Mouse (Mus musculus): ENCODE measurements at regions not wholly inside any gene's neighbourhood (a gene's known extent, or its start where the extent isn't known, plus 50 kb on each side); places are given as distances from the start of the nearest gene placed in this dataset.
A peak's percentile ranks its signal among the peaks of the same experiment; 100 is the strongest.

- Histone ChIP-seq H3K4me3 (ENCODE audit: low read depth, low read length) (no peak overlapping the region), H3K4me1 (replicated peaks; ENCODE audit: control insufficient read depth, insufficient read depth, low read length) (no peaks in the 10 kb centered on the region), H3K9me3 (ENCODE audit: control insufficient read depth, low read length) (no peaks in the 10 kb centered on the region), H3K27ac (ENCODE audit: low read depth, low read length) (no peak overlapping the region), H3K27me3 (ENCODE audit: control insufficient read depth, insufficient read depth, low read length) (no peaks in the 10 kb centered on the region), H3K9ac (ENCODE audit: low read depth, low read length) (no peak overlapping the region), H3K36me3 (ENCODE audit: control insufficient read depth, insufficient read depth, low read length) (no peaks in the 10 kb centered on the region), H3K4me2 (replicated peaks; ENCODE audit: low read depth, low read length) (no peak overlapping the region)
- no peak for DNase-seq (ENCODE audit: low spot score)
- ATAC-seq (ENCODE audit: low FRiP score) = no peak
- WGBS = 85% methylated on average over 2 of the region's 2 CpGs
Observed at GRCm38 (mm10) chrX:19219301-19219700, 261.8 kb downstream of the Tex13c3 start.

GRCm38 (mm10) chrX:19206420-19206819 lies 274.7 kb downstream of the Tex13c3 start:
- Histone ChIP-seq H3K27me3 (ENCODE audit: control insufficient read depth, insufficient read depth, low read length) (no peaks in the 10 kb centered on the region), H3K4me3 (ENCODE audit: low read depth, low read length) (no peak overlapping the region), H3K4me1 (replicated peaks; ENCODE audit: control insufficient read depth, insufficient read depth, low read length) (no peaks in the 10 kb centered on the region), H3K36me3 (ENCODE audit: control insufficient read depth, insufficient read depth, low read length) (no peaks in the 10 kb centered on the region), H3K9ac (ENCODE audit: low read depth, low read length) (no peak overlapping the region), H3K4me2 (replicated peaks; ENCODE audit: low read depth, low read length) (no peak overlapping the region), H3K9me3 (ENCODE audit: control insufficient read depth, low read length) (no peaks in the 10 kb centered on the region), H3K27ac (ENCODE audit: low read depth, low read length) (no peak overlapping the region)
- WGBS = 63% methylated on average over 1 of the region's 1 CpGs
- ATAC-seq (ENCODE audit: low FRiP score) (no peak), DNase-seq (ENCODE audit: low spot score) (no peak)

GRCm38 (mm10) chrX:19202542-19202941 lies 278.6 kb downstream of the Tex13c3 start:
- Histone ChIP-seq H3K27me3 (ENCODE audit: control insufficient read depth, insufficient read depth, low read length) (no peaks in the 10 kb centered on the region), H3K4me3 (ENCODE audit: low read depth, low read length) (no peak overlapping the region), H3K36me3 (ENCODE audit: control insufficient read depth, insufficient read depth, low read length) (no peaks in the 10 kb centered on the region), H3K9me3 (ENCODE audit: control insufficient read depth, low read length) (no peaks in the 10 kb centered on the region), H3K4me2 (replicated peaks; ENCODE audit: low read depth, low read length) (no peak overlapping the region), H3K27ac (ENCODE audit: low read depth, low read length) (no peak overlapping the region), H3K9ac (ENCODE audit: low read depth, low read length) (no peak overlapping the region), H3K4me1 (replicated peaks; ENCODE audit: control insufficient read depth, insufficient read depth, low read length) (no peaks in the 10 kb centered on the region)
- DNase-seq (ENCODE audit: low spot score) = no peak
- no peak for ATAC-seq (ENCODE audit: low FRiP score)
- 81% methylated on average over 1 of the region's 1 CpGs for WGBS

GRCm38 (mm10) chrX:19201383-19201782 lies 279.7 kb downstream of the Tex13c3 start:
- Histone ChIP-seq H3K4me2 (replicated peaks; ENCODE audit: low read depth, low read length) (no peak overlapping the region), H3K9ac (ENCODE audit: low read depth, low read length) (no peak overlapping the region), H3K4me1 (replicated peaks; ENCODE audit: control insufficient read depth, insufficient read depth, low read length) (no peaks in the 10 kb centered on the region), H3K36me3 (ENCODE audit: control insufficient read depth, insufficient read depth, low read length) (no peaks in the 10 kb centered on the region), H3K27me3 (ENCODE audit: control insufficient read depth, insufficient read depth, low read length) (no peaks in the 10 kb centered on the region), H3K4me3 (ENCODE audit: low read depth, low read length) (no peak overlapping the region), H3K9me3 (ENCODE audit: control insufficient read depth, low read length) (no peaks in the 10 kb centered on the region), H3K27ac (ENCODE audit: low read depth, low read length) (no peak overlapping the region)
- WGBS = 88% methylated on average over 1 of the region's 1 CpGs
- DNase-seq (ENCODE audit: low spot score) = no peak
- ATAC-seq (ENCODE audit: low FRiP score) = no peak

GRCm38 (mm10) chrX:19199531-19199930 lies 281.6 kb downstream of the Tex13c3 start:
- no peak overlapping the region for H3K27ac ChIP-seq (ENCODE audit: low read depth, low read length)
- H3K27me3 ChIP-seq (ENCODE audit: control insufficient read depth, insufficient read depth, low read length) = no peaks in the 10 kb centered on the region
- WGBS = 92% methylated on average over 3 of the region's 3 CpGs
- H3K4me1 ChIP-seq (replicated peaks; ENCODE audit: control insufficient read depth, insufficient read depth, low read length) = no peaks in the 10 kb centered on the region
- ATAC-seq (ENCODE audit: low FRiP score) = no peak
- H3K9me3 ChIP-seq (ENCODE audit: control insufficient read depth, low read length) = no peaks in the 10 kb centered on the region
- no peak overlapping the region for H3K4me2 ChIP-seq (replicated peaks; ENCODE audit: low read depth, low read length)
- H3K36me3 ChIP-seq (ENCODE audit: control insufficient read depth, insufficient read depth, low read length) = no peaks in the 10 kb centered on the region
- H3K9ac ChIP-seq (ENCODE audit: low read depth, low read length) = no peak overlapping the region
- no peak overlapping the region for H3K4me3 ChIP-seq (ENCODE audit: low read depth, low read length)
- DNase-seq (ENCODE audit: low spot score) = no peak

- Histone ChIP-seq H3K27ac (ENCODE audit: low read depth, low read length) (no peak overlapping the region), H3K36me3 (ENCODE audit: control insufficient read depth, insufficient read depth, low read length) (no peaks in the 10 kb centered on the region), H3K9me3 (ENCODE audit: control insufficient read depth, low read length) (no peaks in the 10 kb centered on the region), H3K27me3 (ENCODE audit: control insufficient read depth, insufficient read depth, low read length) (no peaks in the 10 kb centered on the region), H3K4me1 (replicated peaks; ENCODE audit: control insufficient read depth, insufficient read depth, low read length) (no peaks in the 10 kb centered on the region), H3K4me2 (replicated peaks; ENCODE audit: low read depth, low read length) (no peak overlapping the region), H3K9ac (ENCODE audit: low read depth, low read length) (no peak overlapping the region), H3K4me3 (ENCODE audit: low read depth, low read length) (no peak overlapping the region)
- 86% methylated on average over 2 of the region's 2 CpGs for WGBS
- no peak for ATAC-seq (ENCODE audit: low FRiP score)
- no peak for DNase-seq (ENCODE audit: low spot score)
Observed at GRCm38 (mm10) chrX:19168983-19169382, 312.1 kb downstream of the Tex13c3 start.

- Histone ChIP-seq H3K36me3 (ENCODE audit: control insufficient read depth, insufficient read depth, low read length) (no peaks in the 10 kb centered on the region), H3K4me1 (replicated peaks; ENCODE audit: control insufficient read depth, insufficient read depth, low read length) (no peaks in the 10 kb centered on the region), H3K9ac (ENCODE audit: low read depth, low read length) (no peak overlapping the region), H3K9me3 (ENCODE audit: control insufficient read depth, low read length) (no peaks in the 10 kb centered on the region), H3K27ac (ENCODE audit: low read depth, low read length) (no peak overlapping the region), H3K4me3 (ENCODE audit: low read depth, low read length) (no peak overlapping the region), H3K27me3 (ENCODE audit: control insufficient read depth, insufficient read depth, low read length) (no peaks in the 10 kb centered on the region), H3K4me2 (replicated peaks; ENCODE audit: low read depth, low read length) (no peak overlapping the region)
- DNase-seq (ENCODE audit: low spot score) (no peak), ATAC-seq (ENCODE audit: low FRiP score) (no peak)
- WGBS = 86% methylated on average over 5 of the region's 5 CpGs
Observed at GRCm38 (mm10) chrX:19168546-19168945, 312.6 kb downstream of the Tex13c3 start.

GRCm38 (mm10) chrX:19168111-19168510 lies 313.0 kb downstream of the Tex13c3 start:
- no peak overlapping the region for H3K4me3 ChIP-seq (ENCODE audit: low read depth, low read length)
- H3K27ac ChIP-seq (ENCODE audit: low read depth, low read length) = no peak overlapping the region
- H3K4me2 ChIP-seq (replicated peaks; ENCODE audit: low read depth, low read length) = no peak overlapping the region
- H3K27me3 ChIP-seq (ENCODE audit: control insufficient read depth, insufficient read depth, low read length) = no peaks in the 10 kb centered on the region
- H3K9ac ChIP-seq (ENCODE audit: low read depth, low read length) = no peak overlapping the region
- H3K4me1 ChIP-seq (replicated peaks; ENCODE audit: control insufficient read depth, insufficient read depth, low read length) = no peaks in the 10 kb centered on the region
- WGBS = 85% methylated on average over 1 of the region's 1 CpGs
- no peak for DNase-seq (ENCODE audit: low spot score)
- no peak for ATAC-seq (ENCODE audit: low FRiP score)
- H3K9me3 ChIP-seq (ENCODE audit: control insufficient read depth, low read length) = no peaks in the 10 kb centered on the region
- no peaks in the 10 kb centered on the region for H3K36me3 ChIP-seq (ENCODE audit: control insufficient read depth, insufficient read depth, low read length)

- H3K4me2 ChIP-seq (replicated peaks; ENCODE audit: low read depth, low read length) = no peak overlapping the region
Observed at GRCm38 (mm10) chrX:19167121-19167853, 313.8 kb downstream of the Tex13c3 start.

More at GRCm38 (mm10) chrX:19167121-19167853, 313.8 kb downstream of the Tex13c3 start:
- Histone ChIP-seq H3K36me3 (ENCODE audit: control insufficient read depth, insufficient read depth, low read length) (no peaks in the 10 kb centered on the region), H3K27me3 (ENCODE audit: control insufficient read depth, insufficient read depth, low read length) (no peaks in the 10 kb centered on the region), H3K9me3 (ENCODE audit: control insufficient read depth, low read length) (no peaks in the 10 kb centered on the region), H3K4me1 (replicated peaks; ENCODE audit: control insufficient read depth, insufficient read depth, low read length) (no peaks in the 10 kb centered on the region), H3K9ac (ENCODE audit: low read depth, low read length) (no peak overlapping the region), H3K27ac (ENCODE audit: low read depth, low read length) (no peak overlapping the region), H3K4me3 (ENCODE audit: low read depth, low read length) (no peak overlapping the region)
- ATAC-seq (ENCODE audit: low FRiP score) = peak; percentile 27; the same call in 1 of the 2 replicates
- WGBS = 70% methylated on average over 12 of the region's 12 CpGs
- DNase-seq (ENCODE audit: low spot score) = peak; percentile 2
